Mouse (Mus musculus) spleen, adult 2 months (tissue): ENCODE measurements around the gene Gm17622.

Experiments
- CTCF ChIP-seq: fragments of 200-500 bp; IDR thresholded peaks from 2 replicates; pipeline ENCODE4 v1.5.1; 2011; ENCODE audit warnings: mild to moderate bottlenecking, inconsistent platforms; ENCODE audit not compliant: insufficient read depth, insufficient read length, insufficient replicate concordance; ENCODE audit errors: extremely low read depth
- POLR2A ChIP-seq: fragments of 200-500 bp; IDR thresholded peaks from 2 replicates; pipeline ENCODE4 v1.6.1; 2011; ENCODE audit warnings: low read depth, low read length, inconsistent platforms

- no peak for TF ChIP-seq POLR2A
- TF ChIP-seq CTCF, result no peak
Measured at GRCm38 (mm10) chr13:96478991-96479390, 11.5 kb upstream of the Gm17622 start.
